Mouse (Mus musculus) thymus, adult 2 months (tissue): ENCODE measurements around the gene Insig1.

Experiments
- CTCF ChIP-seq: fragments of 200-500 bp; IDR thresholded peaks from 2 replicates; pipeline ENCODE4 v1.5.1; 2012; ENCODE audit warnings: mild to moderate bottlenecking, control low read depth, low read length, moderate library complexity, borderline replicate concordance; ENCODE audit not compliant: control insufficient read depth, poor library complexity, insufficient read depth; ENCODE audit errors: extremely low read depth
- POLR2A ChIP-seq: fragments of 200-500 bp; IDR thresholded peaks from 2 replicates; pipeline ENCODE4 v1.6.1; 2012; ENCODE audit warnings: mild to moderate bottlenecking, low read length, control low read depth, moderate library complexity; ENCODE audit not compliant: control insufficient read depth, poor library complexity, insufficient read depth; ENCODE audit errors: extremely low read depth

DNA sequence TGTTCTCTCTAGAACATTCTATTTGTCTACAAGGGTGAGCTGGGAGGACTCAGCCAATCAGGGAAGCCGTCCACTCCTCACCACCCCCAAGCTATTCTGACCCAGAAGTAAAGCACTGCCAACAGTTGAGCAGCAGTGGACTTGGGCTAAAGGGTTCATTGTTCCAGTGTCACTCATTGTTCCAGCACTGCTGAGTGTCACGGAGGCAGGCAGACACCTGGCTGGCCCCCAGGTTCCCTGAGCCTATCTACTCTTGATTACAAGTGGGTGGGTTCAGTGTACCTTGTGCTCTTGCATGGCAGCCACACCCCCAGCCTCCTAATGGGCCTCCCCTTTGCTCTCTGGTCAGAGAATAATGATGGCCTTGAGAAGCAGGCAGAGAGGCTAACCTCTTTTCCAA lies 15.7 kb upstream of the Insig1 start:
- TF ChIP-seq POLR2A, result no peak
- TF ChIP-seq CTCF, result no peak
